Mouse (Mus musculus) lung, adult 2 months (tissue): ENCODE data around the gene Crtac1.
A peak's percentile ranks its signal among the peaks of the same experiment; 100 is the strongest.

Experiments
- CTCF ChIP-seq: fragments of 200-500 bp; IDR thresholded peaks from 2 replicates; pipeline ENCODE4 v1.5.1; 2011; ENCODE audit warnings: mild to moderate bottlenecking, low read length, control low read depth; ENCODE audit not compliant: insufficient read depth
- POLR2A ChIP-seq: fragments of 200-500 bp; IDR thresholded peaks from 2 replicates; pipeline ENCODE4 v1.6.1; 2011; ENCODE audit warnings: low read depth, mild to moderate bottlenecking, control low read depth, low read length, borderline replicate concordance; ENCODE audit errors: extremely low read depth

DNA sequence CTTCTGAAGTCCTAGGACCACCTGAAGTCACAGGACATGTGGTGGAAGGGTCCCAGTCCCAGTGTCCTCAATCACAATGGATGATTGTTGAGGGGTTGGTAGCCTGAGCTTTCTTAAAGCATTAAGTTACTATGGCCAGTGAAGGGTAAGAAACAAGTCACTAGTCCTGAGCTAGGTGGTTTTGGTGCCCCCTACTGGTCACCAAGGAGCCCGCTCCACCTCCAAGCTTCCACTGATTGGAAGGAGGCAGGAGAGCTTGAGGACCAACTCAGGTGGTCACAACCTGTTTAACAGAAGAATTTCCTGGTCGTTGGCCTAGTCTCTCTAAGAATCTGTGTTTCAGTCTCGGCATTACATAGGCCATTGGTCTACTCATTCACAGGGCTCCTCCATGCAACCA is 2.2 kb downstream of the Crtac1 start:
- TF ChIP-seq POLR2A (no peak), CTCF (peak; percentile 52)
